Mouse (Mus musculus): Measurements from ENCODE around the gene Ptprd. TPM values are rescaled to one million over a fixed set of nuclear protein-coding genes. Genes with fewer than 3 reads are reported as not detected.

Gene Ptprd
- polyA plus RNA-seq, 1 experiment from 2014 or later, result 51.4 TPM

- no peak for ATAC-seq
- 83% methylated on average over 6 of the region's 6 CpGs for WGBS
Measured at GRCm38 (mm10) chr4:76941382-76942360, 1270.1 kb downstream of the Ptprd start.

GRCm38 (mm10) chr4:76931559-76931958 is 1280.2 kb downstream of the Ptprd start:
- WGBS, result 68% methylated on average over 2 of the region's 2 CpGs
- Histone ChIP-seq H3K27ac (no peak overlapping the region), H3K4me3 (replicated peaks) (no peak overlapping the region), H3K9me3 (no peaks in the 10 kb centered on the region), H3K36me3 (no peaks in the 10 kb centered on the region), H3K27me3 (no peaks in the 10 kb centered on the region), H3K9ac (replicated peaks) (no peak overlapping the region), H3K4me1 (replicated peaks) (no peaks in the 10 kb centered on the region), H3K4me2 (replicated peaks) (no peak overlapping the region)
- ATAC-seq, result no peak

More at GRCm38 (mm10) chr4:76941382-76942360, 1270.1 kb downstream of the Ptprd start:
- no peaks in the 10 kb centered on the region for H3K27me3 ChIP-seq
- H3K4me2 ChIP-seq (replicated peaks), result no peak overlapping the region
- no peak overlapping the region for H3K4me3 ChIP-seq (replicated peaks)
- H3K36me3 ChIP-seq, result no peaks in the 10 kb centered on the region
- H3K27ac ChIP-seq, result no peak overlapping the region
- H3K9ac ChIP-seq (replicated peaks), result no peak overlapping the region
- no peaks in the 10 kb centered on the region for H3K9me3 ChIP-seq
- H3K4me1 ChIP-seq (replicated peaks), result no peaks in the 10 kb centered on the region

- Histone ChIP-seq H3K9me3 (no peaks in the 10 kb centered on the region), H3K27me3 (no peaks in the 10 kb centered on the region), H3K4me2 (replicated peaks) (no peak overlapping the region), H3K36me3 (no peaks in the 10 kb centered on the region), H3K4me1 (replicated peaks) (no peaks in the 10 kb centered on the region), H3K9ac (replicated peaks) (no peak overlapping the region), H3K27ac (no peak overlapping the region), H3K4me3 (replicated peaks) (no peak overlapping the region)
- 81% methylated on average over 5 of the region's 5 CpGs for WGBS
- ATAC-seq, result no peak
Measured at GRCm38 (mm10) chr4:76913532-76914150, 1298.1 kb downstream of the Ptprd start.

GRCm38 (mm10) chr4:76901692-76902091 is 1310.1 kb downstream of the Ptprd start:
- Histone ChIP-seq H3K9ac (replicated peaks) (no peak overlapping the region), H3K4me2 (replicated peaks) (no peak overlapping the region), H3K36me3 (no peaks in the 10 kb centered on the region), H3K27me3 (no peaks in the 10 kb centered on the region), H3K4me1 (replicated peaks) (no peaks in the 10 kb centered on the region), H3K9me3 (no peaks in the 10 kb centered on the region), H3K4me3 (replicated peaks) (no peak overlapping the region), H3K27ac (no peak overlapping the region)
- WGBS, result 24% methylated on average over 1 of the region's 1 CpGs
- no peak for ATAC-seq

- Histone ChIP-seq H3K27ac (no peak overlapping the region), H3K4me2 (replicated peaks) (no peak overlapping the region), H3K36me3 (no peaks in the 10 kb centered on the region), H3K4me1 (replicated peaks) (no peaks in the 10 kb centered on the region), H3K9me3 (no peaks in the 10 kb centered on the region), H3K27me3 (no peaks in the 10 kb centered on the region), H3K9ac (replicated peaks) (no peak overlapping the region), H3K4me3 (replicated peaks) (no peak overlapping the region)
- 90% methylated on average over 1 of the region's 1 CpGs for WGBS
- ATAC-seq, result no peak
Measured at GRCm38 (mm10) chr4:76889669-76890068, 1322.1 kb downstream of the Ptprd start.

GRCm38 (mm10) chr4:76881610-76882009 is 1330.2 kb downstream of the Ptprd start:
- no peak for ATAC-seq
- Histone ChIP-seq H3K9ac (replicated peaks) (no peak overlapping the region), H3K4me2 (replicated peaks) (no peak overlapping the region), H3K27me3 (no peaks in the 10 kb centered on the region), H3K4me1 (replicated peaks) (no peaks in the 10 kb centered on the region), H3K36me3 (no peaks in the 10 kb centered on the region), H3K9me3 (no peaks in the 10 kb centered on the region), H3K27ac (no peak overlapping the region), H3K4me3 (replicated peaks) (no peak overlapping the region)
- WGBS, result 33% methylated on average over 3 of the region's 3 CpGs

- no peak for ATAC-seq
- no peaks in the 10 kb centered on the region for H3K4me1 ChIP-seq (replicated peaks)
- H3K27me3 ChIP-seq, result no peaks in the 10 kb centered on the region
Measured at GRCm38 (mm10) chr4:76870971-76871370, 1340.8 kb downstream of the Ptprd start.

GRCm38 (mm10) chr4:76865585-76865984 is 1346.2 kb downstream of the Ptprd start:
- no peak overlapping the region for H3K4me3 ChIP-seq (replicated peaks)
- H3K27me3 ChIP-seq, result no peaks in the 10 kb centered on the region
- no peak for ATAC-seq
- peaks cover 5% of the 10 kb centered on the region; the same call in 1 of the 2 replicates for H3K4me1 ChIP-seq (replicated peaks)
- no peaks in the 10 kb centered on the region for H3K9me3 ChIP-seq
- H3K4me2 ChIP-seq (replicated peaks), result no peak overlapping the region
- WGBS, result 33% methylated on average over 3 of the region's 3 CpGs
- no peaks in the 10 kb centered on the region for H3K36me3 ChIP-seq
- no peak overlapping the region for H3K9ac ChIP-seq (replicated peaks)
- H3K27ac ChIP-seq, result no peak overlapping the region

More at GRCm38 (mm10) chr4:76870971-76871370, 1340.8 kb downstream of the Ptprd start:
- no peaks in the 10 kb centered on the region for H3K36me3 ChIP-seq
- no peak overlapping the region for H3K9ac ChIP-seq (replicated peaks)
- H3K9me3 ChIP-seq, result no peaks in the 10 kb centered on the region
- H3K4me3 ChIP-seq (replicated peaks), result no peak overlapping the region
- no peak overlapping the region for H3K27ac ChIP-seq
- WGBS, result 100% methylated on average over 1 of the region's 1 CpGs
- H3K4me2 ChIP-seq (replicated peaks), result no peak overlapping the region

GRCm38 (mm10) chr4:76846265-76846664 is 1365.5 kb downstream of the Ptprd start:
- H3K4me2 ChIP-seq (replicated peaks), result no peak overlapping the region
- no peaks in the 10 kb centered on the region for H3K36me3 ChIP-seq
- no peak overlapping the region for H3K9ac ChIP-seq (replicated peaks)
- no peak for ATAC-seq
- H3K4me3 ChIP-seq (replicated peaks), result no peak overlapping the region
- no peaks in the 10 kb centered on the region for H3K9me3 ChIP-seq
- no peak overlapping the region for H3K27ac ChIP-seq
- no peaks in the 10 kb centered on the region for H3K27me3 ChIP-seq
- 75% methylated on average over 7 of the region's 7 CpGs for WGBS
- no peaks in the 10 kb centered on the region for H3K4me1 ChIP-seq (replicated peaks)

GRCm38 (mm10) chr4:76839016-76839415 is 1372.7 kb downstream of the Ptprd start:
- WGBS, result 86% methylated on average over 1 of the region's 1 CpGs
- H3K9me3 ChIP-seq, result no peaks in the 10 kb centered on the region
- no peak overlapping the region for H3K4me3 ChIP-seq (replicated peaks)
- no peaks in the 10 kb centered on the region for H3K27me3 ChIP-seq
- H3K36me3 ChIP-seq, result no peaks in the 10 kb centered on the region
- no peaks in the 10 kb centered on the region for H3K4me1 ChIP-seq (replicated peaks)
- no peak overlapping the region for H3K27ac ChIP-seq
- no peak overlapping the region for H3K9ac ChIP-seq (replicated peaks)
- no peak overlapping the region for H3K4me2 ChIP-seq (replicated peaks)
- ATAC-seq, result no peak

GRCm38 (mm10) chr4:76812138-76812537 is 1399.6 kb downstream of the Ptprd start:
- Histone ChIP-seq H3K4me1 (replicated peaks) (0 out of 2 replicates have a peak, but pooled peaks cover 3% of the 10 kb centered on the region), H3K4me2 (replicated peaks) (no peak overlapping the region), H3K36me3 (no peaks in the 10 kb centered on the region), H3K9me3 (no peaks in the 10 kb centered on the region), H3K4me3 (replicated peaks) (no peak overlapping the region), H3K9ac (replicated peaks) (no peak overlapping the region), H3K27ac (no peak overlapping the region), H3K27me3 (no peaks in the 10 kb centered on the region)
- no peak for ATAC-seq
- WGBS, result 65% methylated on average over 2 of the region's 2 CpGs

GRCm38 (mm10) chr4:76802708-76803107 is 1409.1 kb downstream of the Ptprd start:
- ATAC-seq, result no peak
- Histone ChIP-seq H3K4me2 (replicated peaks) (no peak overlapping the region), H3K27ac (no peak overlapping the region), H3K36me3 (no peaks in the 10 kb centered on the region), H3K4me3 (replicated peaks) (no peak overlapping the region), H3K9me3 (no peaks in the 10 kb centered on the region), H3K27me3 (no peaks in the 10 kb centered on the region), H3K9ac (replicated peaks) (no peak overlapping the region), H3K4me1 (replicated peaks) (peaks cover 7% of the 10 kb centered on the region)
- 83% methylated on average over 4 of the region's 4 CpGs for WGBS

Data from midbrain, embryonic 13.5 days (tissue).